Mouse (Mus musculus): ENCODE data around the gene Mpv17l2. TPM values are rescaled to one million over a fixed set of nuclear protein-coding genes. Genes with fewer than 3 reads are reported as not detected.

Gene Mpv17l2
- polyA plus RNA-seq, 1 experiment from 2014 or later: 47.6 TPM

DNA sequence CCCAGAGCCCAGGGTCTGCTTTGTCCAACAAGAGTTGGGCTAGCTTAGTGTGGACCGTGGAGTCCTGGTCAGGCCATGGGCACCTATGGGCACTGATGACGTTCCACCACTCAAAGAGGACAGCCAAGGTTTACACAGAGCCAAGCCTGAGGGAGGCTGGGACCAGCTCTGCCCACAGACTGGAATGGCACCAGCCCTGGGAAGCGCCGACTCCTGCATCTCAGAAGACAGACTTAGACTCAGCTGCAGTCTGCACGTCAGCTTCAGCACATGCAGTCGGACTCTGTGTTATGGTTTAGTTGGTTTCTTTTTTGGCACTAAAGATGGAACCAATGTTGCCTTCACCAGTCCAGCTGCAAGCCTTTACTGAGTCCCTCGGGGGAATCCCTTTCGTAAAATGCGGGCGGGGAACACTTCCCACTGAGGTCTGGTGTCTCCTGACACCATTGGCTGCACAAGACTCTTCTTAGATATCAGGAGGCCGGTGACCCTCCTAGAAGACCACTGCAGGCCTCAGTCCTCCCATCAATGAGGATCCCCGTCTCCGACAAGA is 10.5 kb downstream of the Mpv17l2 start:
- H3K4me1 ChIP-seq (ENCODE audit: control insufficient read depth, insufficient read depth, low read length): peaks cover 18% of the 10 kb centered on the region
- no peaks in the 10 kb centered on the region for H3K9me3 ChIP-seq (replicated peaks; ENCODE audit: control insufficient read depth, low read length)
- no peak overlapping the region for H3K9ac ChIP-seq (ENCODE audit: low read length)
- no peak overlapping the region for H3K4me2 ChIP-seq (ENCODE audit: low read depth, low read length)
- no peak overlapping the region for H3K27ac ChIP-seq (ENCODE audit: low read length)
- H3K4me3 ChIP-seq (replicated peaks; ENCODE audit: low read length): no peak overlapping the region
- H3K36me3 ChIP-seq (ENCODE audit: control insufficient read depth, insufficient read depth, low read length): no peaks in the 10 kb centered on the region
- WGBS: 84% methylated on average over 13 of the region's 13 CpGs
- ATAC-seq (ENCODE audit: insufficient read depth, low FRiP score): no peak
- H3K27me3 ChIP-seq (ENCODE audit: control insufficient read depth, insufficient read depth, low read length): peaks cover 12% of the 10 kb centered on the region

DNA sequence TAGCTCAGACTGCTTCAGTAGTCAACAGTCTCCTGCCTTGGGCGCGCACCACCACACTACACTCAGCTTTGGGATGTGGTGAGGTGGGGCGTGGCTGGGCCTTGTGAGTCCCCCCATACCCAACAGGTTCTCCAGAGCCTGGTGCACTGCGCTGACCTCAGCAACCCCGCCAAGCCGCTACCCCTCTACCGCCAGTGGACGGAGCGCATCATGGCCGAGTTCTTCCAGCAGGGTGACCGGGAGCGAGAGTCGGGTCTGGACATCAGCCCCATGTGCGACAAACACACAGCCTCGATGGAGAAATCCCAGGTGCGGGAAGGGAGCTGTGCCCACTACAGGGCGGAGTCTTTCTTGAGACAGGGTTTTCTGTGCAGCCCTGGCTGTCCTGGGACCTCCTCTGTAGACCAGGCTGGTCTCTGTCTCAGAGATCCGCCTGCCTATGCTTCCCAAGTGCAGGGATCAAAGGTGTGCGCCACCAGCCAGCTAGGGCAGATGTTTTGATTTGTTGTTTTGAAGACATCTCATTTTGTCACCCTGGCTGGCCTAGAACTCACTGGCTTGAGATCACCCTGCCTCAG is 11.6 kb downstream of the Mpv17l2 start:
- Histone ChIP-seq H3K27ac (ENCODE audit: low read length) (no peak overlapping the region), H3K27me3 (ENCODE audit: control insufficient read depth, insufficient read depth, low read length) (peaks cover 22% of the 10 kb centered on the region), H3K4me2 (ENCODE audit: low read depth, low read length) (no peak overlapping the region), H3K4me1 (ENCODE audit: control insufficient read depth, insufficient read depth, low read length) (peaks cover 16% of the 10 kb centered on the region), H3K9me3 (replicated peaks; ENCODE audit: control insufficient read depth, low read length) (no peaks in the 10 kb centered on the region), H3K9ac (ENCODE audit: low read length) (no peak overlapping the region), H3K4me3 (replicated peaks; ENCODE audit: low read length) (no peak overlapping the region), H3K36me3 (ENCODE audit: control insufficient read depth, insufficient read depth, low read length) (no peaks in the 10 kb centered on the region)
- WGBS: 75% methylated on average over 19 of the region's 19 CpGs
- ATAC-seq (ENCODE audit: insufficient read depth, low FRiP score): no peak

DNA sequence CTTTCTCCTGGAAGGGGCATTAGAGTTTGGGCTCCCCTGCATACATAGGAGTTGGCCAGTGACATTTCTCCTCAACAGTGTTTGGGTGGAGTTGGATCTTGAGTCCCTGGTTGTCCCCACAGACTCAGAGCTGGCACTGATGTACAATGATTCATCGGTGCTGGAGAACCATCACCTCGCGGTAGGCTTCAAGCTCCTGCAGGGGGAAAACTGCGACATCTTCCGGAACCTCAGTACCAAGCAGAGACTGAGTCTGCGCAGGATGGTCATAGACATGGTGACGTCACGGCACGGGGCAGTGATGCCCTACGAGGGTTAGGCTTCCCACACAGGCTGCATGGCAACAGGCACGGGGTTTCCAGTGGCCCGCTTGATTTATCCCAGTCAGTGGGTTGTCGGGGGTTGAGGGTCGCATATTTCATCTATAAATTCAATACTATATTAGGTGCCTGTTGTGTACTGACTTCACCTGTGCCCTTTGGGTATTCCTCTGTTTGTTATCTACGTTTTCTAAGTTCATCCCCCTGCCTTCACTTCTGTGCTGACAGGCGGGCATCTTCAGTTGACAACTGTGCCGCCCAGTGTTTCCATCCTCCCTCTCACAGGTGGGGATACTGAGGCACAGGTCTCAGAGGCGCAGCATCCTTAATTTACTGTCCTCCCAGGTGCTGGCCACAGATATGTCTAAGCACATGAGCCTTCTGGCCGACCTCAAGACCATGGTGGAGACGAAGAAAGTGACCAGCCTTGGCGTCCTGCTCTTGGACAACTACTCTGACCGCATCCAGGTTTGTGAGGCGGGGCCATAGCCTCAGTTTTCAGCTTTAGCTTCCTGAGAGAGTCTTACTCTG is 12.3 kb downstream of the Mpv17l2 start:
- 84% methylated on average over 23 of the region's 23 CpGs for WGBS
- peaks cover 29% of the 10 kb centered on the region for H3K27me3 ChIP-seq (ENCODE audit: control insufficient read depth, insufficient read depth, low read length)
- H3K27ac ChIP-seq (ENCODE audit: low read length): no peak overlapping the region
- ATAC-seq (ENCODE audit: insufficient read depth, low FRiP score): no peak
- H3K4me1 ChIP-seq (ENCODE audit: control insufficient read depth, insufficient read depth, low read length): peaks cover 19% of the 10 kb centered on the region
- no peak overlapping the region for H3K4me3 ChIP-seq (replicated peaks; ENCODE audit: low read length)
- H3K36me3 ChIP-seq (ENCODE audit: control insufficient read depth, insufficient read depth, low read length): no peaks in the 10 kb centered on the region
- no peaks in the 10 kb centered on the region for H3K9me3 ChIP-seq (replicated peaks; ENCODE audit: control insufficient read depth, low read length)
- H3K4me2 ChIP-seq (ENCODE audit: low read depth, low read length): no peak overlapping the region
- no peak overlapping the region for H3K9ac ChIP-seq (ENCODE audit: low read length)

DNA sequence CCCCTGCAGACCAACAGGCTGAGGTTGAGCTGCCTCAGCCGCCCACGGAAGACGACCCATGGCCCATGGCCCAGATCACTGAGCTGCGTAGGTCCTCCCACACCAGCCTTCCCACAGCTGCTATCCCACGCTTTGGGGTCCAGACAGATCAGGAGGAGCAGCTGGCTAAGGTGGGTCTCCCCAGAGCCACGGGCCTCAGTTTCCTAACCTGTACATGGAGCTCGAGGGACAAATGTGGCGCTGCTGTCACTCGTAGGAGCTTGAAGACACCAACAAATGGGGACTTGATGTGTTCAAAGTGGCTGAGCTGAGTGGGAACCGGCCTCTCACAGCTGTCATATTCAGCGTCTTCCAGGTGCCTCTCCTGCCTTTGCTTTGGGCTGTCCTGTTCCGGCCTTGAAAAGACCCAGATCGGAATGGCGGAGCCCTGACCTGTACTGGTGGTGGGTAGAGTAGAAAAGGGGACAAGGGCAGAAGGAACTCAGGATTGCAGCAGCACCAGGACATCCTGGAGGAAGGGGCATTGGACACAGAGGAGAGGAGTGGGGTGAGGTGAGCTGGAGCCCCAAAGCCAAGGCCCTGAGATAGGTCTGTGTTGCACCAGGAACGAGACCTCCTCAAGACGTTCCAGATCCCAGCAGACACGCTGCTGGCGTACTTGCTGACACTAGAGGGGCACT is 13.4 kb downstream of the Mpv17l2 start:
- Histone ChIP-seq H3K36me3 (ENCODE audit: control insufficient read depth, insufficient read depth, low read length) (no peaks in the 10 kb centered on the region), H3K4me1 (ENCODE audit: control insufficient read depth, insufficient read depth, low read length) (peaks cover 10% of the 10 kb centered on the region), H3K9me3 (replicated peaks; ENCODE audit: control insufficient read depth, low read length) (no peaks in the 10 kb centered on the region), H3K9ac (ENCODE audit: low read length) (no peak overlapping the region), H3K27ac (ENCODE audit: low read length) (no peak overlapping the region), H3K4me2 (ENCODE audit: low read depth, low read length) (no peak overlapping the region), H3K4me3 (replicated peaks; ENCODE audit: low read length) (no peak overlapping the region), H3K27me3 (ENCODE audit: control insufficient read depth, insufficient read depth, low read length) (peaks cover 40% of the 10 kb centered on the region)
- 82% methylated on average over 18 of the region's 18 CpGs for WGBS
- no peak for ATAC-seq (ENCODE audit: insufficient read depth, low FRiP score)

DNA sequence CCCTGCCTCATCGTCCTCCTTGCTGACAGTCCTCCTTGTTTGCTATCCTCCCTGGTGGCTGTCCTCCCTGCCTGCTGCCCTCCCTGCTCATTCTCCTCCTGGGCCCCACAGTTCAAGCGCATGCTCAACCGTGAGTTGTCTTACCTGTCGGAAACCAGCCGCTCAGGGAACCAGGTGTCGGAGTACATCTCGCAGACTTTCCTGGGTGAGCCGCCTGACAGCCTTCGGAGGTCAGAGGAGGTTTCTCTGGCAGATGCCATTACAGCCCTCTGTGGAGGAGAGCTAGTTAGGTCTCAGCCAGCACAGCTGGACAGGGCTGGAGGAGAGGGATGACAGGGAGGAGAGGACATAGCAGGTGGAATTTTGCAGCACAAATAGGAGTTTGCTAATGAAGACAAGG is 14.1 kb downstream of the Mpv17l2 start:
- peaks cover 10% of the 10 kb centered on the region for H3K4me1 ChIP-seq (ENCODE audit: control insufficient read depth, insufficient read depth, low read length)
- H3K27me3 ChIP-seq (ENCODE audit: control insufficient read depth, insufficient read depth, low read length): peaks cover 43% of the 10 kb centered on the region
- H3K27ac ChIP-seq (ENCODE audit: low read length): no peak overlapping the region
- no peaks in the 10 kb centered on the region for H3K9me3 ChIP-seq (replicated peaks; ENCODE audit: control insufficient read depth, low read length)
- H3K36me3 ChIP-seq (ENCODE audit: control insufficient read depth, insufficient read depth, low read length): no peaks in the 10 kb centered on the region
- ATAC-seq (ENCODE audit: insufficient read depth, low FRiP score): no peak
- H3K4me2 ChIP-seq (ENCODE audit: low read depth, low read length): no peak overlapping the region
- WGBS: 45% methylated on average over 9 of the region's 9 CpGs
- H3K9ac ChIP-seq (ENCODE audit: low read length): no peak overlapping the region
- H3K4me3 ChIP-seq (replicated peaks; ENCODE audit: low read length): no peak overlapping the region

DNA sequence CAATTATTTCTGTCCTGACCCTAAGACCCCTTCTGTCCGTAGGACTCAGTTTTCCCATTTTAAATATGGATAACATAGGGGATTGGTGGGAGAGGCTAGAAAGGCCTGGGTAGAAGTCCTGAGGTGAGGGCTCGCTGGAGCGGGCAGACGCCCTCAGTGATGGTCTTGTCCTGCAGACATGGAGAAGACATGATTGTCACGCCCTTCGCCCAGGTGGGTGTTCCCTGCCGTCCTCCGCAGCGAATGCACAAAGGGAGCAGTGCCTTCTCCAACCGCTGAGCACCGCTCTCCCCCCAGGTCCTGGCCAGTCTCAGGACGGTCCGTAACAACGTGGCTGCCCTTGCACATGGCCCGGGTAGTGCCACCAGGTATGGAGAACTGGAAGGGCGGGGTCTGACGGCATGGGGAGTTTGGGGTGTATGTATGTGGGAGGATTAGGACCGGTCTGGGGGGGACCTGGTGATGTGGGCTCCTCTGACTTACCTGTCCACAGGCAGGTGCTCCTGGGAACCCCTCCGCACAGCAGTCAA is 15.0 kb downstream of the Mpv17l2 start:
- Histone ChIP-seq H3K9ac (ENCODE audit: low read length) (no peak overlapping the region), H3K27ac (ENCODE audit: low read length) (no peak overlapping the region), H3K4me2 (ENCODE audit: low read depth, low read length) (no peak overlapping the region), H3K9me3 (replicated peaks; ENCODE audit: control insufficient read depth, low read length) (no peaks in the 10 kb centered on the region), H3K4me3 (replicated peaks; ENCODE audit: low read length) (no peak overlapping the region), H3K36me3 (ENCODE audit: control insufficient read depth, insufficient read depth, low read length) (no peaks in the 10 kb centered on the region), H3K27me3 (ENCODE audit: control insufficient read depth, insufficient read depth, low read length) (peaks cover 43% of the 10 kb centered on the region), H3K4me1 (ENCODE audit: control insufficient read depth, insufficient read depth, low read length) (peaks cover 10% of the 10 kb centered on the region)
- WGBS: 52% methylated on average over 19 of the region's 19 CpGs
- no peak for ATAC-seq (ENCODE audit: insufficient read depth, low FRiP score)

DNA sequence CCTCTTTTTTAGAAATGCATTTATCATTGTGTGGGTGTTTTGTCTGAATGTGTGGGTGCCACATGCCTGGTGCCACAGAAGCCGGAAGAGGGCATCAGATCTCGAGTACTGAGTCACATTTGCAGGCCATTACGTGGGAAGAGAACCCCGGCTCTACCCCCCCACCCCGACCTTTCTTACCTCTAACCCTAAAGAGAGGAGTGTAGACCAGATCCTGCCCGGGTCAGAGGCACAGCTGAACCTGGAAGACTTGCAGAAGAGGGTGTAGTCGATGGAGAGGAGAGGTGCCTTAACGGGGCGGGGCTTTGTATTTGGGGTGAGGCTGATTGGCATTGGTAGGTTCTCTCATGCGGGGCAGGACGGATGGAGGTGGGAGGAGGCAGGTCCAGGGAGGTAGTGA is 15.9 kb downstream of the Mpv17l2 start:
- 48% methylated on average over 11 of the region's 11 CpGs for whole genome bisulfite sequencing
- Histone ChIP-seq H3K27me3 (ENCODE audit: control insufficient read depth, insufficient read depth, low read length) (peaks cover 43% of the 10 kb centered on the region), H3K4me2 (ENCODE audit: low read depth, low read length) (no peak overlapping the region; the same call in 1 of the 2 replicates), H3K4me3 (replicated peaks; ENCODE audit: low read length) (no peak overlapping the region), H3K36me3 (ENCODE audit: control insufficient read depth, insufficient read depth, low read length) (no peaks in the 10 kb centered on the region), H3K9me3 (replicated peaks; ENCODE audit: control insufficient read depth, low read length) (no peaks in the 10 kb centered on the region), H3K27ac (ENCODE audit: low read length) (no peak overlapping the region), H3K4me1 (ENCODE audit: control insufficient read depth, insufficient read depth, low read length) (peaks cover 10% of the 10 kb centered on the region), H3K9ac (ENCODE audit: low read length) (no peak overlapping the region)
- no peak for ATAC-seq (ENCODE audit: insufficient read depth, low FRiP score)

DNA sequence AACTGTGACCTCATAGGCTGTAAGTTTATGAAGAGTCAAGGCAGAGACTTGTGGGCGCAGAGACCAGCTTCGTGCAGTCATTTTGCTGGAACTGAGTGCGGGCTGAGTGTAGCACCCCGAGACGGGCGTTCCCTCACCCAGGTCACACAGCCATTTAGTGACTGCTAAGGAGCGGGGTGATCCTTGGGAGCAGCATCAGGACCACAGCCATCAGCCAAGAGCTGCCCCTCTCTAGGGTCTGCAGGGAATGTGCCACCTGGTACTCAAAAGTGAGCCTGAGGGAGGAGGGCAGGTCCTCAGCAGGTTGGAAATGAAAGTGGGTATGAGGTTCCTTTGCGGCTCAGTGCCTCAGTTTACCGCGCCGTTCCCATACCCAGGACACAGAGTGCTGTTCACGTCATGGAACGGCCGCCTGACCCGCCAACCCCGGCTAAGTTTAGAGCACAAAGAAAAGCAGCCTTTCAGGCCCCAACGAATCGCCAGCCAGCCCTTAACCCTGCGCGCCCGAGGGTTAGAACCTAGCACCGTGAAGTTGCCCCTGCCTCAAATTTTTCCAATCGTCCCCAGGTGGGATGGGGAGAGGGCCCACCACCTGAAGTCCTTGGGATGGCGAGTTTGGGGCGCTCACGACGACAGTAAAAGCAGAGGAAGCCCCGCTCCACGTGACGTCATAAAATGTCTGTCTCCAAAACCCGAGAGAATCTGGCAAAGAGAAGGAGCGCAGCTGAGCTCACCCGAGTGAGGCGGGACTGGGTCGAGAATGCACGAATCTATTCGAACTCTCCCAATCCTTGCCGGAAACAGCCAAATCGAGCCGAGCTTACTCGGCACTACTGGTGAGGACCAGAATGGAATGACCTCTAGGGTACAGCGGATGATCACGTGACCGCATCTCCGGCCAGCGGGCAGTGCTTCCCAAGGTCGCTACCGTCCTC is 16.8 kb downstream of the Mpv17l2 start:
- no peaks in the 10 kb centered on the region for H3K9me3 ChIP-seq (replicated peaks; ENCODE audit: control insufficient read depth, low read length)
- peak overlapping the region; percentile 54 for H3K9ac ChIP-seq (ENCODE audit: low read length)
- peak overlapping the region; percentile 56 for H3K4me2 ChIP-seq (ENCODE audit: low read depth, low read length)
- peaks cover 10% of the 10 kb centered on the region for H3K4me1 ChIP-seq (ENCODE audit: control insufficient read depth, insufficient read depth, low read length)
- no peak for ATAC-seq (ENCODE audit: insufficient read depth, low FRiP score)
- 5% methylated on average over 48 of the region's 48 CpGs for whole genome bisulfite sequencing
- no peaks in the 10 kb centered on the region for H3K36me3 ChIP-seq (ENCODE audit: control insufficient read depth, insufficient read depth, low read length)
- H3K27ac ChIP-seq (ENCODE audit: low read length): no peak overlapping the region
- H3K4me3 ChIP-seq (replicated peaks; ENCODE audit: low read length): peak overlapping the region; percentile 30
- H3K27me3 ChIP-seq (ENCODE audit: control insufficient read depth, insufficient read depth, low read length): peaks cover 42% of the 10 kb centered on the region
